Mouse (Mus musculus) stomach, postnatal 0 days (tissue): ENCODE measurements around the gene Clcn2.

Source experiments
- CTCF ChIP-seq: IDR thresholded peaks from 2 replicates; pipeline ENCODE4 v1.5.1; 2016; ENCODE audit warnings: antibody characterized with exemption, low read depth, mild to moderate bottlenecking, moderate library complexity
- EP300 ChIP-seq: optimal IDR thresholded peaks from 2 replicates; pipeline ENCODE3; 2016; ENCODE audit warnings: antibody characterized with exemption

GRCm38 (mm10) chr16:20702522-20702893 is 15.0 kb downstream of the Clcn2 start:
- TF ChIP-seq EP300 (no peak), CTCF (peak; percentile 81)
